Mouse (Mus musculus): ENCODE results near the gene Zmym2.

Gene Zmym2

DNA sequence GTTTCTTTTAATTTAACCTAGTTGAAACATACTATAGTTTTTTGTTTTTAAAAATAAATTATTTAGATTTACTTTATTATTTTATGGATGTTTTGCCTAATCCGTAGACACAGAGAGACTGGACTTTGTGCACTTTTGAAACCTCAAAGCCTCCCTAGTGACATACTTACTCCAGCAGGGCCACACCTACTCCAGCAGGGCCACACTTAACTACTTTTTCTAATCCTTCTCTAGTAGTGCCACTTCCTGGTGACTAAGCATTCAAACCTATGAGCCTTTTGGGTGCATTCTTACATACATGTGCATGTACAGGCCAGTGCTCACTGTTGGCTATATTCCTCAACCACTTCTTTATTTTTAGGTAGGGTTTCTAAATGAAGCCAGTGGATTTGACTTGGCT is 19.2 kb downstream of the Zmym2 start:
- no peak for DNase-seq (ENCODE audit: low read depth, low spot score)

DNA sequence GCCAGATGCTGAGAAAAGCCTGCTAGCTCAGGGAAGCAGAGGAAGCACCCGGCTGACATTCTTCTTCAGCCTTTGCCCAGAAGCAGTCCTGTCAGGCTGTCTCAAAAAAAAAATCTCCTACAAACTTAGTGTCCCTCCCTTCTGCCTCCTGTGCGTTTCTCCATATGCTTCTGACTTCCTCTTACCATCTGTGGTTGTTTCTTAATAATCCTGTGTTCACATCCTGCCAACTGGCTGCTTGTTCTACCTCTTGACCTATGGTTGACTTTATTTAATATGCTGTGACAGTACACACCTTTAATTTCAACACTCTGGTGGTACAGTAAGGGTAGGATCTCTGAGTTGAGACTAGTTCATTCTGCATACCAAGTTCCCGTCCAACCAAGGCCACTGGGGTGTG is 32.1 kb downstream of the Zmym2 start:
- no peak for DNase-seq (ENCODE audit: low read depth, low spot score)

DNA sequence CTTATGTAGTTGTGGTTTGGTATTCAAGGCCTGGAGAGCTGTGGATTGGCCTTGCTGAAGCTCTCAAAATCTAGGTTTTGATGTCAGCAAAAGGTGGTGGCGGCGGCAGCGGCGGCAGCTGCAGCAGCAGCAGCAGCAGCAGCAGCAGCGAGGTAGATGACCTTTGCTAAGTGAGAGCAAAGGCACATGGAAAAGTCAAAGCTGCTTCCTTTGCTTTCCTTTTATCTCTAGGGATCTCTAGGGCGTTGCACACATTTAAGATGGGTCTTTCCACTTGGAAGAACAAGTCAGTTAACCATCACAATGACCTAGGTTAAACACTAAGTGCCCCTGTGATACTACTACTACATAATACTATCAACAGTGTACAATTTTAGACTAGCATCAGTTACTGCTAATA is 49.0 kb downstream of the Zmym2 start:
- DNase-seq (ENCODE audit: low read depth, low spot score), result no peak

DNA sequence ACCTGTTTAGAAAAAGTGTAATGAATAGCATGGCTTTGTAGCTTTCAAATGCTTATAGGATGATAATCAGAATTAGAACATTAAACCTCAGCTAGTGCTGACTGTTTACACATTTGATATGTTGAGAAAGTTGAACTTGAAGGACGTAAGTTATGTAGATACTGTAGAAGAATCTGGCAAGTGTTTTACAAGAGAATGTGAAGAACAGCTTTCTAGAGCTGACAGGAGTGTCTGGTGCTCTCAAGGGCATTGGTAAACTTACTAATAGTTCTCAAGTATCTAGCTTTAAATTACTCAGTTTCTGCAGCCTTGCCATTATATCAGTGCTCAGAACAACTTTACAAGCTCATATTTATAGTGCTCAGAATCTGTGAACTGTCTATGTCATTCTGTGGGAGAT is 53.5 kb downstream of the Zmym2 start:
- DNase-seq (ENCODE audit: low read depth, low spot score), result no peak

DNA sequence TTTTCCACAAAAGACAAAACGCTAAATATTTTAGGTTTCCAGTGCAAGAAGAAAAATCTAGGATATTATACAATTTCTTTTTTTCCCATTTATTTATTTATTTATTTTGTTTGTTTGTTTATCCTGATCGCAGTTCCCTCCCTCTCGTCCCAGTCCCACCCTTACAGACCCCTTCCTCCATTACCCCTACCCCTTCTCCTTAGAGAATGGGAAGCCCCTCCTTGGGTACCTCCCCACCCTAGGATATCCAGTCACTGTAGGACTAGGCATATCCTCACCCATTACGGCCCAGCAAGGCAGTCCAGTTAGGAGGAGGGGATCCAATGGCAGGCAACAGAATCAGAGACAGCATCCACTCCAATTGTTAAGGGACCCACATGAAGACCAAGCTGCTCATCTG is 66.5 kb downstream of the Zmym2 start:
- DNase-seq (ENCODE audit: low read depth, low spot score), result no peak

DNA sequence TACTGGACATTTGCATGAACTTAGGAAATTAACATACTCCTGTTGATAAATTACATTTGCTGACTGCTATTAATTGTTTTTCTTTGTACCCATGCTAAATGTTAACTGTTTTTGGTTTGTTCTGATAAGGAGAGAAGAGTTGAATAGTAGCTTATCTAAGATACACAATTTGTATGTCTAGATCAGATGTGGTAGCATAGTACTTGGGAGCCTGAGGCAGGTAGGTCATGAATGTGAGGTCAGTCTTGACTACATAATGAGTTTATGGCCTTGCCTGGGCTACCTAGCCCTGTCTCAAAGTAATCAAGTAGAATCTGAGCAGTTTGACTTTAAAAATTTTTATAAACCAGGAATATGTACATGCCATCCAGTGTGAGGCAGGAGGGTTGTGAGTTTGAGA is 67.9 kb downstream of the Zmym2 start:
- no peak for DNase-seq (ENCODE audit: low read depth, low spot score)

DNA sequence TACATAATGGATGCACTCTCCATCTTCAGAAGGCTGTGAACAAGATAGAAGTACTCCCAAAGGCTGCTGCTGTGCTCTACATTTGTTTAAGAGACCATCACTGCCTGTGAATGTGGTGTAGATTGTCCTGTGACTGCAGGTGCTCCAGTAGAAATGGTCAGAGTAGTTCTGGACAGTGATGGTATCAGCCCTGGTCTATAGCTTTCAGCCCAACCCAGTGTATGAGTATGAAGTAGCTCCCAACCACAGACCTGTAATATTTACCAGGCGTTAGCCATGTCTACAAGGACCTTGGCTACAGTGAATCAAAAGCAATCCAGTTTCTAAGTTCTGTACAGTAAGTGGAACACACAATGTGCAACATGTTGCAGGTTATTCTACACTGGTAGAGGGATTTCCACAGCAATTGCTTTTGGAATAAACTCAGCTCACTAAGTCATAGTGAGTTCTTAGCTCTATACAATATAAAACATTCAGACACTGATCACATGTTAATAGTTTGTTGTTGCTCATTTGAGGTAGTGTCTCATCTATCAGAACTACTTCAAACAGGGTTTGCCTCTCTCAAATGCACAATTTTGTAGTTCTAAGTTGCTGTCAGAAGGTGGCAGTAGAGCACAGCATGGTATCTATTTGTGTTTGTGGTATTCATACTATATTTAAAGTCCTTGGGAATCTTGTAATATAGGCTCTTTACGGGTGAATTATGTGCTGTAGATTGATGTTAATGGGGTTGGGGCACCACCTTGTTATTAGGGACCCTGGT is 77.7 kb downstream of the Zmym2 start:
- peak; percentile 74 for DNase-seq (ENCODE audit: low read depth, low spot score)

DNA sequence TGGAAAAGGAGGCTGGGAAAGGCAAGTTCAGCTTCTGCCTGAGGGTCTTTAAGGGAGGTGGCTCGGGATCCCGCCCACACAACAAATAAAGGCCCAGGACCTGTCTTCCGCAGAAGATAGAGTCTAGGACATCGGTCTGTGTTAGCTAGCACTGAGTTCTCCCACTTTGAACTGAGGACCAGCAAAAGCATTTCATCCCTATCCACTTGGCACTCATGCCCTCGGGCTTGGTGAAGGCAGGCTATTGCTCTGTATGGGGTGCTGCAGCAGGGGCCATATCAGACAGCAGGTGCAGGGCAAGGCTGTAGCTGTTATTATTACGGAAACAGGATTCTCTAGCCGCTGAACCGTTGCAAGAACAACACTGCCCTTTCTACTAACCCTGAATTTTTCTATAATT is 83.2 kb downstream of the Zmym2 start:
- DNase-seq (ENCODE audit: low read depth, low spot score), result no peak

DNA sequence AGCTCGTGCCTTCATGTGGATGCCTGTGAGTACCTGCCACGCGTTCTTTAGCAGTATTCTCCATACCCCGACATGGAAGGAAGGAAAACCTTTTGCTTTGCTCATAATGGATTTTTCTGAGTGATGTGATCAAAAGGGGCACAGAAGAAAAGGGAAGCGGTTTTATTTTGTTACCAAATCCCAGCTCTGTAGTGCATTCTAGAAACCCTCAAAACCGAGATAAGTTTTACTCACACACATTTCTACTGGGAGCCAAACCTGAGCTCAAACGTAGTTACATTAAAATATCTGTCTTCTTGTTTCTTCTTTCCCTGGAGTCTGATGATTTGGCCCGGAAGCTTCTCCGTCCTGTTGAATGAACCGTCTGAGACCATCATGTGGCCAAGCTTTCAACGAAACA is 83.7 kb downstream of the Zmym2 start:
- no peak for DNase-seq (ENCODE audit: low read depth, low spot score)

DNA sequence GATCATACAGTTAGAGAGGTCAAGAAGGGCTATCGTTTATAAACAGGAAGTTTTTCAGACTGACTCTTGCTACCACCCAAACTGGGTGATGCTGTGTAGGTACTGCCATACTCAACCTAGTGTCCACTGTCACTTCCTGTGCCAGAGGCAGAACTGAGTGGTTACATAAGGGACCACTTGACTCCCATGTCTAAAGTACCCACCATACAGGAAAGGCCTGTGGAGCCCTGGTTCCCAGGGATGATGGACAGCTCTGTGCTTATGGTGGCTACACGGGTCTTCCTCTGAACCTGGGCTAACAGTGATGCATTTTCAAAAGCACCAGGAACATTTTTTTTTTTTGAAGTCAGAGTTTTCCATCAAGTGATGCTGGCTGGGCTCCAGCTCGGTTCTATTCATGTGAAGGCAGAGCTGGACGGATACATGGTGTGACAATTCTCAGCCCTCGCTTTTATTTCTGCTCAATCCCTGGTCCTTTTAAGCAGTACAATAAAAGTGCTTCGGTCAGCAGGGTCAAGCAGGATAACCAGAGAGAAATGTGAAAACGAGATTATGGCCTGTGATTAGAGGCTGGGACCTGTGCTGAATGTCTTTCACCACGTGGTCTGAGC is 91.7 kb downstream of the Zmym2 start:
- no peak for DNase-seq (ENCODE audit: low read depth, low spot score)

DNA sequence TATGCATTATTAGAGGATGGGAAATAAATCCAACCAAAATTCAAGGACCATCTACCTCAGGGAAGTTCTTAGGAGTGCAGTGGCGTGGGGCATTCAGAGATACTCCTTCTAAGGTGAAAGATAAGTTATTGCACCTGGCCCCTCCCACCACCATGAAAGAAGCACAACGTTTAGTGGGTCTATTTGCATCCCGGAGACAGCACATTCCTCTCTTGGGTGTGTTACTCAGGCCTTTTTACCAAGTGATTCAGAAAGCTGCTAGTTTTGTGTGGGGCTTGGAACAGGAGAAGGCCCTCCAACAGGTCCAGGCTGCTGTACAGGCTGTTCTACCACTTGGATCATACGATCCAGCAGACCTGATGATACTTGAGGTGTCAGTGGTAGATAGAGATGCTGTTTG is 102.2 kb downstream of the Zmym2 start:
- no peak for DNase-seq (ENCODE audit: low read depth, low spot score)
